Mouse (Mus musculus) olfactory bulb, adult 2 months (tissue): ENCODE measurements around the gene D630039A03Rik. TPM values are rescaled to one million over a fixed set of nuclear protein-coding genes. Genes with fewer than 3 reads are reported as not detected.
"Not testable (repeated sequence)": the region's sequence is repeated elsewhere in the genome, so short reads cannot be mapped to it uniquely, and the experiment has no call there.

Experiments
- H3K27ac ChIP-seq: fragments of 200-500 bp; 2 replicates; pipeline ENCODE4 v1.5.1; 2012; ENCODE audit warnings: low read depth, low read length; ENCODE audit not compliant: insufficient read depth
- H3K4me1 ChIP-seq: fragments of 200-500 bp; 2 replicates; pipeline ENCODE4 v1.6.1; 2012; ENCODE audit warnings: low read length; ENCODE audit not compliant: control insufficient read depth, insufficient read depth
- H3K4me3 ChIP-seq: fragments of 200-500 bp; 2 replicates; pipeline ENCODE4 v1.5.1; 2012; ENCODE audit warnings: mild to moderate bottlenecking, low read depth, low read length, moderate library complexity; ENCODE audit not compliant: insufficient read depth
- CTCF ChIP-seq: fragments of 200-500 bp; IDR thresholded peaks from 2 replicates; pipeline ENCODE4 v1.5.1; 2012; ENCODE audit warnings: low read depth, mild to moderate bottlenecking, low read length, moderate library complexity; ENCODE audit not compliant: insufficient read depth
- POLR2A ChIP-seq: fragments of 200-500 bp; IDR thresholded peaks from 2 replicates; pipeline ENCODE4 v1.6.1; 2012; ENCODE audit warnings: mild to moderate bottlenecking, low read depth, low read length, moderate library complexity; ENCODE audit not compliant: insufficient read depth
- whole genome bisulfite sequencing: fragments of 180-500 bp; shearing (Covaris S2); methylation state at CpG from one replicate; pipeline ENCODE4 v1.1.7; 2018; 5-methylcytosine and 5-hydroxymethylcytosine counted together
- polyA plus RNA-seq: library from polyadenylated mRNA; stranded (reverse); fragments of >200 nt; gene quantifications from 2 replicates; pipeline ENCODE4 v1.2.4, GENCODE M21; 2012; ENCODE audit warnings: low replicate concordance; ENCODE audit not compliant: missing spikeins, insufficient read depth, insufficient read length

Gene D630039A03Rik
- polyA plus RNA-seq, 1 experiment, result not detected

DNA sequence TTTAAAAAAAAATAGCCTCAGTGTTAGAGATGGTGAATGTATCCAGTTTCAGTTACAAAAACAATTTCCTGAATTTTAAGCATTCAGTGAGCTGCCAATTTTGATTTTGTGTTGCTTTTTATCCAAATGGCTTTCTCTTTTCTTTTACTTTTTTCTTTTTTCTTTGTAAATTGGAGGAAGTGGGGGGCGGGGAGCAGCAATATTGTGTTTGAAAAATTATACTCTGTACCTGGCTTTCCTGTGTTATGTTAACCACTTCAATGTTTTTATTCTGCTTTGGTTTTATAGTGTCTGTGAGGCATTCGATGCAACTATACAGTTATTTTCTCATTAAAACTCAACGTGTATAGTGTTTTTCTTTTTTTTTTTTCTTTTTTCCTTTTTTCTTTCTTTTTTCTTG, 19.5 kb downstream of the D630039A03Rik start:
- TF ChIP-seq POLR2A, result no peak
- no peak for TF ChIP-seq CTCF

DNA sequence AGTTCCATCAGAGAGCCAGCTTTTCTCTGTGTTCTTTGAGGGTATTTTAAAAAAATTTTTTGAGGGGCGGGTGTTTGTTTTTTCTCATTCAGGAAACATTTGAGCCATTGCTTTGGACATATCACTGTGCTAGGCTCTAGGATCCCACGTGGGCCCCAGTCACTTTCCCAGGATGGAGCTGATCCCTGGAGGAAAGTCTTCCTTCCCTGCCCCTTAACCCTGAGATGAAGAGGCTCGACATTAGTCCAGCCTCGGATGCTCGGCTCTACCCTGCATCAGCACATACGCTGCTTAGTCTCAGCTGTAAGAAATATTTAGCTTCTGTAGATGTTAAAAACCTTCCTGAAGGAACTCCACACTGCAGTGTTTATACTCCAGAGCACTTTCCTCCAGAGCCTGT, 20.2 kb downstream of the D630039A03Rik start:
- WGBS, result 78% methylated on average over 6 of the region's 6 CpGs
- no peak overlapping the region for H3K4me3 ChIP-seq
- H3K27ac ChIP-seq, result no peak overlapping the region
- no peaks in the 10 kb centered on the region for H3K4me1 ChIP-seq
- TF ChIP-seq POLR2A (no peak), CTCF (no peak)

More for the DNA sequence above, 19.5 kb downstream of the D630039A03Rik start:
- no peaks in the 10 kb centered on the region for H3K4me1 ChIP-seq
- H3K4me3 ChIP-seq, result no peak overlapping the region
- 77% methylated on average over 3 of the region's 3 CpGs for WGBS
- no peak overlapping the region for H3K27ac ChIP-seq

DNA sequence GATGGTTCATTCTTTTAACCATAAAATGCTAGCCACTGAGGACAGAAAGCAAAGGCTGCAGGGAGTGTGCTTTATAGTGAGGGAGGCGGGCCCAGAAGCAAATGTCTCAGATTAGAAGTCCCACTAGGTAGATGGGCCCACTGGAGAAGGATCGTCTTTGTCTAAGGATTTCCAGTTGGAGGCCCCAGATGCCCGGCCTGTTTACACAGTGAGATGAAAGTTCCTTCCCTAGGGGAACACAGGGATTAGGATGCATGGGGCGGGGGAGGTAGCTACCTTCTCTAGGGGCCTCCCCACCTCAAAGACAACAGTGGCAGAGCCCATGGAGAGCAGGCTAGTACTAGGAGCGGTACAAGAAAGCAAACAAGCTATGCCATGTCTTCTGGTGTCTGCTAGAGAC, 21.0 kb downstream of the D630039A03Rik start:
- 75% methylated on average over 5 of the region's 5 CpGs for WGBS
- Histone ChIP-seq H3K4me3 (no peak overlapping the region), H3K27ac (no peak overlapping the region), H3K4me1 (no peaks in the 10 kb centered on the region)
- TF ChIP-seq POLR2A (no peak), CTCF (no peak)

DNA sequence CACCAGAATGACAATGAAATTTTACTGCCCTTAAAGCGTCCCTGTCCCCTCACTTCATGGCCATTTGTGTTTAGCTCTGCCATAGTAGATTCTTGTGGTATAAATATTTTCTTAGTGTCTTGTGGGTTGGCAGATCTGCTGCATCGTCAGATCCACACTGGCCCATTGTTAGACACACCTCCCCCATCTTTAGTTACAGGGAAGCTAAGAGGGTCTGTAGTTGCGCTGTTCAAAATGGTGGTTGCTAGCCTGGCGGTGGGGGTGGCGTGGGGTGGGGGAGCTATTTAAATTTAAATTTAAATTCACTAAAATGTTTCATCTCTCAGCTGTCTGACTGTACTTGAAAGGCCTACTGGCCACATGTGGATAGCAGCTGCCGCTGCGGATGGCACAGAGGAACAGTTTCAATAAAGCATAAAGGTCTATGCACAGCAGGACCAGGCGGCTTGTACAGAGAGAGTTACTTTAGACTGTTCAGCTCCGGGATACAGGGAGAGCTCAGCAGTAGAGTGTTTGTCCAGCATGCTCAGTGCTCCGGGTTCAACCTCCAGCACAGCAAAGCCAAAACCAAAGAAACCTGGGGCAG, 24.0 kb downstream of the D630039A03Rik start:
- WGBS, result 74% methylated on average over 10 of the region's 10 CpGs
- Histone ChIP-seq H3K4me3 (no peak overlapping the region), H3K27ac (no peak overlapping the region)

DNA sequence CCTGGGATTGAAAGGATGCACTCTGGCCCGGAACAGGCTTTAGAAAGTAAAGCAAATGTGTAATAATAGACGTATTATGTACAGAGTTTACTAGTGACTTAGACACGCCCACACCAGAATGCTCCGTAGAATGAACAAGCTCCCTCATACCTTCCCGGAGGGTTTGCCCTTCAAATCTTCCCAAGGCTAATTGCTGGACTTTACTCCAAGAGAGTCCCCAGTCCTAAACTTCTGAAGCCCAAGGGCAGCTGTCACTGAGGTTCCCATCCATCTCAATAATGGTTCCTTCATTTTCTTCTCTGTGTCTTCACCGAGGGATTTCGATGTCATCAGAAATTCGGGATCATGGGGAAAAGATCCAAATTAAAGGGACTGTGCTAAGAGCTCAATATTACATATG, 26.3 kb downstream of the D630039A03Rik start:
- H3K4me1 ChIP-seq, result peaks cover 5% of the 10 kb centered on the region
- H3K4me3 ChIP-seq, result no peak overlapping the region
- 69% methylated on average over 8 of the region's 8 CpGs for WGBS
- H3K27ac ChIP-seq, result no peak overlapping the region
- TF ChIP-seq CTCF, result no peak
- TF ChIP-seq POLR2A, result no peak

More for the DNA sequence above, 24.0 kb downstream of the D630039A03Rik start:
- TF ChIP-seq POLR2A, result no peak
- no peak for TF ChIP-seq CTCF
- H3K4me1 ChIP-seq, result no peaks in the 10 kb centered on the region

DNA sequence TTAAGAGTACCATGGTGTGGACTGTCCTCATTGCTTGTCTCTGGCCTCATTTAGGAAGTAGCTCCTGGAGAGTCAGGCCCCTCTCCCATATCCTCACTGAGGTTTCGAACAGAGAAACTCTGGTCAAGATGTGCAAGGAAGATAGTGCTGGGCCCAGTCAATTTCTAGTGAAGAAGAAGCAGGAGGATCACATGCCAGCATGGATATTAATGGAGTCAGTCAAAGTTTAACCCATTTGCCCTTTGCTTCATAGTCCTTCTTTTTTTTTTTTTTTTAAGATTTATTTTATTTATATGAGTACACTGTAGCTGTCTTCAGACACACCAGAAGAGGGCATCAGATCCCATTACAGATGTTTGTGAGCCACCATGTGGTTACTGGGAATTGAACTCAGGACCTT, 27.1 kb downstream of the D630039A03Rik start:
- not testable (repeated sequence) for H3K4me1 ChIP-seq, H3K4me3 ChIP-seq, H3K27ac ChIP-seq
- WGBS, result 96% methylated on average over 1 of the region's 1 CpGs

DNA sequence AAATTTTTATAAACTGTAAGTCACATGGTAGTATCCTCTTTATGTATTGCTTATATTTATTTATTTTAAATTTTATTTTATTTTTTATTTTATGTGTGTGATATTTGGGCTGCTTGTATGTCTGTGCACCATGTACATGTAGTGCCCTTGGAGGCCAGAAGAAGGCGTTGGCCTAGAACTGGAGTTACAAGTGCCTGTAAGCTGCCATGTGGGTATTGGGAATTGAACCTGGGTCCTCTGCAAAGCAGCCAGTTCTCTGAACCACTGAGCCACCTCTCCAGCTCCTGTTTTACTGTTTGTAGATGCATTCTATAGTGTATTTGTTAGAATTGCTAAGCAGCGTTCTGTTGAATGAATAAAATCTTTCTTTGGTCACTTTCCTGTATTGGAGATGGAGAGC, 27.9 kb downstream of the D630039A03Rik start:
- H3K4me3 ChIP-seq, result no peak overlapping the region
- no peak overlapping the region for H3K27ac ChIP-seq
- WGBS, result 99% methylated on average over 2 of the region's 2 CpGs
- peaks cover 6% of the 10 kb centered on the region for H3K4me1 ChIP-seq
- TF ChIP-seq POLR2A (no peak), CTCF (no peak)

DNA sequence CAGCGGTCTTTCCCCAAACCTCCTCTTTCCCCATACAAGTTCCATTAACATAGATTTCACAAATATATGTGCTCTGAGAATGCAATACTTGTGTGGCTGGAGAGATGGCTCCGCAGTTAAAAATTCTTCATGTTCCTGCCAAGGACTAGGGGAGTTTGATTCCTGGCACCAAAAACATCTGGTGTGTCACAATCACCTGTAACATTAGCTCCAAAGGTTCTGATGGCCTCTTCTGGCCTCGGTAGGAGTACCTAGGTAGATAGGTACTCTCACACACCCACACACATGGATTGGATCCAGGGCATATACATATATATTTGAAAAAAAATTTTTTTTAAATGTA, 29.2 kb downstream of the D630039A03Rik start:
- 93% methylated on average over 3 of the region's 3 CpGs for WGBS
- Histone ChIP-seq H3K27ac (no peak overlapping the region), H3K4me3 (no peak overlapping the region), H3K4me1 (peaks cover 7% of the 10 kb centered on the region)
- no peak for TF ChIP-seq CTCF
- TF ChIP-seq POLR2A, result no peak

DNA sequence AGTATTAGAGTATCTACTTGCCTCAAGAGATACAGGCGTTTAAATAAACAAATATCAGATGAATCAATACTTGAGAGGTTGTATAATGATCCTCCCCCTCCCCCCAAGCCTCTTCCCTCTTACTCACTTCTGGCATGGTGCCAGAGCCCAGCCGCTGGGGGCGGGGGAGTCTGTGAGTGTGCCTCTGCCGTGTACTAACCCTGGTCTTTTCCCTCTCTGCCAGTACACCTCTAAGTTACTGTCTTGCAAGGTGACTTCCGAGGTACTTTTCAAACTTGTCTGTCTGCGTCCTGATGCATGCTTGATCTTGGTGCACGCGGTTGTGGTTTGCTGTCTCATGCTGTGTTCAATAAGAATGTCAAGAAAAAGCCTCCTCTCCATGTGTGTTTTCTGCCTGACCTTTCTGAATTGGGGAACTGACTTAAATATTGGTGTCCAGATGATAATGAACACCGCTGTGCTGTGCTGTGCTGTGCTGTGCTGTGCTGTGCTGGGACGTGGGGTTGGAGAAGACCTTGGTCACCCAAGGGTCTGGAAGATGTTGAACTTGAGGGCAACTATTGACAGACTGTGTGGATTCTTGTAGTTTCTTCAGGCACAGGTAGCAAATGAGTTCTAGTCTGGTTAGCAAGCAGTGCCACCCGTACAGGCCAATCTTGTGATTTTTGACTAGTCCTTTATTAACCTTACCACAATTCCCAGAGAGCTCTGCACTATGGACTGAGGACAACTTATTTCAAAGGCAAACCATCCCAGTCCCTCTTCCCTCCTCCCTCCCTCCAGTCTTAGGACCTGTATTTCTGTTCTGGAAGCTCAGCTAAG, 29.8 kb downstream of the D630039A03Rik start:
- H3K27ac ChIP-seq, result no peak overlapping the region
- H3K4me3 ChIP-seq, result no peak overlapping the region
- 51% methylated on average over 11 of the region's 11 CpGs for WGBS
- peaks cover 7% of the 10 kb centered on the region for H3K4me1 ChIP-seq
- no peak for TF ChIP-seq CTCF
- no peak for TF ChIP-seq POLR2A

DNA sequence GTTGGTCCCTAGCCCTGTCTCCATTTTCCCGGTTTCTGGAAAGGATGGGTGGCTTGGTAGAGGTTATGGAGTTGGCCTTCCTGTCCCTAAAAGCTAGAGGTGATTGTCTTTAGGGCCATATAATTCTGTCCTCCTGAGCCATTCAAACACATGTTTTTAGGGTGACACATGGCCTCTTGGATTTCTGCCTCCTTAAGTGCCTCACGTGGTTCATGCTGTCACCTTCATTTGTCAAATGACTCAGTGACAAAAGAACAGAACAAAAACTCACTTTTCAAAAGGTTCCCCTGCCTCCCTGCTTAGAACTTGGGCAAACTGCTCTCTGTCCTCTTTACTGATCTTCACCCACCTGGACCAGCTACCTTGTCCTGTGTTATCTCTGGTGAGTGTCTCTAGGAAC, 30.9 kb downstream of the D630039A03Rik start:
- H3K4me1 ChIP-seq, result peaks cover 7% of the 10 kb centered on the region
- 83% methylated on average over 2 of the region's 2 CpGs for whole genome bisulfite sequencing
- no peak for TF ChIP-seq CTCF
- TF ChIP-seq POLR2A, result no peak
- H3K27ac ChIP-seq, result no peak overlapping the region
- no peak overlapping the region for H3K4me3 ChIP-seq
